Mouse (Mus musculus) forebrain, embryonic 12.5 days (tissue): Measurements from ENCODE around the gene D130043K22Rik. TPM values are rescaled to one million over a fixed set of nuclear protein-coding genes. Genes with fewer than 3 reads are reported as not detected.

Experiments used
- ATAC-seq: fragments of 200-750 bp; cut with Nextera tagmentation; 2 replicates; pipeline ENCODE4 v1.8.0; 2017; ENCODE audit warnings: moderate TSS enrichment; ENCODE audit not compliant: low FRiP score
- H3K27ac ChIP-seq: fragments of 300-500 bp; sonication (generic); 2 replicates; pipeline ENCODE4 v1.5.1; 2016; ENCODE audit warnings: mild to moderate bottlenecking
- H3K27me3 ChIP-seq: fragments of 300-500 bp; sonication (generic); 2 replicates; pipeline ENCODE4 v1.6.1; 2016; ENCODE audit warnings: mild to moderate bottlenecking
- H3K36me3 ChIP-seq: fragments of 300-500 bp; sonication (generic); replicated peaks from 2 replicates; pipeline ENCODE4 v1.6.1; 2016; ENCODE audit warnings: mild to moderate bottlenecking
- H3K4me1 ChIP-seq: fragments of 300-500 bp; sonication (generic); 2 replicates; pipeline ENCODE4 v1.6.1; 2016
- H3K4me2 ChIP-seq: fragments of 300-500 bp; sonication (generic); 2 replicates; pipeline ENCODE4 v1.6.1; 2016; ENCODE audit warnings: mild to moderate bottlenecking, moderate library complexity
- H3K4me3 ChIP-seq: fragments of 300-500 bp; sonication (generic); replicated peaks from 2 replicates; pipeline ENCODE4 v1.5.1; 2016; ENCODE audit warnings: mild to moderate bottlenecking
- H3K9ac ChIP-seq: fragments of 300-500 bp; sonication (generic); 2 replicates; pipeline ENCODE4 v1.6.1; 2016; ENCODE audit warnings: mild to moderate bottlenecking
- H3K9me3 ChIP-seq: fragments of 300-500 bp; sonication (generic); 2 replicates; pipeline ENCODE4 v1.6.1; 2016
- WGBS: fragments of 180-500 bp; shearing (Covaris S2); methylation state at CpG from one replicate; pipeline ENCODE4 v1.1.7; 2016; 5-methylcytosine and 5-hydroxymethylcytosine counted together
- polyA plus RNA-seq: library from polyadenylated mRNA; unstranded; fragments of >200 nt; fragmentation: Nextera tagmentation; extraction: Ambion mirVana; gene quantifications from 2 replicates; pipeline ENCODE4 v1.2.1, GENCODE M21; 2016

Gene D130043K22Rik
- polyA plus RNA-seq, 1 experiment from 2014 or later: 1.1 TPM

GRCm38 (mm10) chr13:24839831-24840230 lies 5.1 kb upstream of the D130043K22Rik start:
- no peak for ATAC-seq
- H3K9ac ChIP-seq: no peak overlapping the region
- H3K36me3 ChIP-seq: peaks cover 28% of the 10 kb centered on the region

GRCm38 (mm10) chr13:24841702-24842101 lies 3.2 kb upstream of the D130043K22Rik start:
- H3K4me3 ChIP-seq: no peak overlapping the region
- no peak overlapping the region for H3K9ac ChIP-seq
- H3K4me2 ChIP-seq: no peak overlapping the region
- H3K4me1 ChIP-seq: peaks cover 12% of the 10 kb centered on the region
- H3K9me3 ChIP-seq: no peaks in the 10 kb centered on the region
- 96% methylated on average over 3 of the region's 3 CpGs for WGBS
- no peaks in the 10 kb centered on the region for H3K27me3 ChIP-seq
- no peak for ATAC-seq
- no peak overlapping the region for H3K27ac ChIP-seq
- H3K36me3 ChIP-seq: peaks cover 26% of the 10 kb centered on the region

More at GRCm38 (mm10) chr13:24839831-24840230, 5.1 kb upstream of the D130043K22Rik start:
- Histone ChIP-seq H3K4me3 (no peak overlapping the region), H3K4me1 (peaks cover 8% of the 10 kb centered on the region), H3K27ac (no peak overlapping the region), H3K9me3 (no peaks in the 10 kb centered on the region), H3K4me2 (no peak overlapping the region), H3K27me3 (no peaks in the 10 kb centered on the region)
- WGBS: 88% methylated on average over 3 of the region's 3 CpGs

- Histone ChIP-seq H3K9me3 (no peaks in the 10 kb centered on the region), H3K4me2 (no peak overlapping the region), H3K36me3 (no peaks in the 10 kb centered on the region), H3K27ac (no peak overlapping the region), H3K4me3 (no peak overlapping the region), H3K27me3 (no peaks in the 10 kb centered on the region), H3K4me1 (peaks cover 9% of the 10 kb centered on the region), H3K9ac (no peak overlapping the region)
- no peak for ATAC-seq
- WGBS: 88% methylated on average over 4 of the region's 4 CpGs
Observed at GRCm38 (mm10) chr13:24849318-24849717, 4.4 kb downstream of the D130043K22Rik start.

GRCm38 (mm10) chr13:24851989-24852388 lies 7.1 kb downstream of the D130043K22Rik start:
- no peaks in the 10 kb centered on the region for H3K36me3 ChIP-seq
- H3K9ac ChIP-seq: no peak overlapping the region
- no peaks in the 10 kb centered on the region for H3K4me1 ChIP-seq
- no peaks in the 10 kb centered on the region for H3K9me3 ChIP-seq
- H3K4me3 ChIP-seq: no peak overlapping the region
- no peak overlapping the region for H3K27ac ChIP-seq
- H3K4me2 ChIP-seq: no peak overlapping the region
- H3K27me3 ChIP-seq: no peaks in the 10 kb centered on the region
- ATAC-seq: no peak
- WGBS: 89% methylated on average over 2 of the region's 2 CpGs

DNA sequence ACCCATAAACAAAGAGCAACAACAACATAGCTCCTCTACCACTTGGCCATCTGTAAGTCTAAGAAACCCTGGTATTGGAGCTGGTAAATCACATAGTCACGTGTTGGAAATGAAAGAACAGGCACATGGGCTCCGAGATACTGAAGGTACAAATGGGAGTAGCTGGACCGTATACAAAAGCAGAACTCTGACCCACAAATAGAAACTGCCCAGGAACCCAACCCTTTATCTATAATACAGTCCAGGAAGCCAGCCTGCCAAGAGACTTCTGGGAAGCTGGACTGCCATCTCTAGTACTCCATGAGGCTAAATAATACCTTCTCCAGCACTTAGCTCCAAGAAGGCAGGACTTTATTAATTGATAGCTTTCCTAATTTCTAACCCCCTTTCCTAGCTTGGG lies 7.6 kb downstream of the D130043K22Rik start:
- H3K4me3 ChIP-seq: no peak overlapping the region
- no peak overlapping the region for H3K9ac ChIP-seq
- no peak overlapping the region for H3K27ac ChIP-seq
- 84% methylated on average over 3 of the region's 3 CpGs for WGBS
- no peaks in the 10 kb centered on the region for H3K27me3 ChIP-seq
- no peaks in the 10 kb centered on the region for H3K9me3 ChIP-seq
- no peak overlapping the region for H3K4me2 ChIP-seq
- no peaks in the 10 kb centered on the region for H3K36me3 ChIP-seq
- H3K4me1 ChIP-seq: no peaks in the 10 kb centered on the region
- no peak for ATAC-seq

DNA sequence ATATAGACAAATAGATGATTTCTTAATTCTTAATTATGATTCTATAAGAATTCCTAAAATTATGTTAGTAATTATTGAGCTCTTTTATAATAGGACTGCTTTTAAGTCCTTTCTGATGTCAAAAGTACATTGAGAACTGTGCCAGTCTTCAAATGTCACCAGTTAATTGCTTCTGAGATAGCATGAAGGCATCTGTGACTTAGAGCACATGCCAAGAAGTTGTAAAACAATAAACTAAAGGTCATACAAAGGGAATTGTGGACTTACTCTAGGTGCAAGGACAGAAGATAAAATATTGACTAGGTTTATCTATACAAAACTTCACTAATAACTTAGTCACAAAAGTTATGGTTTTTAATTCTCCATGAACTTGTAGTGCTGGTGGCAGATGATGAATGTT lies 14.2 kb downstream of the D130043K22Rik start:
- no peak overlapping the region for H3K27ac ChIP-seq
- no peak overlapping the region for H3K4me3 ChIP-seq
- no peak for ATAC-seq
- no peak overlapping the region for H3K9ac ChIP-seq
- no peak overlapping the region for H3K4me2 ChIP-seq
- H3K27me3 ChIP-seq: no peaks in the 10 kb centered on the region
- H3K36me3 ChIP-seq: no peaks in the 10 kb centered on the region
- H3K4me1 ChIP-seq: no peaks in the 10 kb centered on the region
- H3K9me3 ChIP-seq: no peaks in the 10 kb centered on the region

DNA sequence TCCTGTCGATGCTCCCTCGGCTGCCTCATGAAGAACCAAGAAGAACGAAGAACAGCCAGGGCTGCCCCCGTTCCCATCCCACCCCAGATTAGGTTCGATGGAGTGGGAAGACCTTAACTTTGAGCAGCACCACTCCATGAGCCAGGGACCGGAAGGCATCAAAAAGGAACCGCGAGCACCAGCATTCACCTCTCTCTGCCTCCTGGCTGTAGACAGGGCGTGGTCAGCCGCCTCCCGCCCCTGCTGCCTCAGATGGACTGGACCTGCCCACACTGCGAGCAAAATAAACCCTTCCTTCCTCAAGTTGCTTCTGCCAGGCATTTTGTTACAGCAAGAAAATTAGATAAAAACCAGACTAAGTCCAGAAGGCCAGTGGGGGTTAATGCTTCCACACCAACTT lies 16.1 kb downstream of the D130043K22Rik start:
- no peaks in the 10 kb centered on the region for H3K4me1 ChIP-seq
- H3K27me3 ChIP-seq: no peaks in the 10 kb centered on the region
- no peak overlapping the region for H3K4me2 ChIP-seq
- H3K9me3 ChIP-seq: no peaks in the 10 kb centered on the region
- no peak for ATAC-seq
- no peak overlapping the region for H3K27ac ChIP-seq
- 84% methylated on average over 12 of the region's 12 CpGs for WGBS
- H3K4me3 ChIP-seq: no peak overlapping the region
- H3K36me3 ChIP-seq: no peaks in the 10 kb centered on the region
- H3K9ac ChIP-seq: no peak overlapping the region

DNA sequence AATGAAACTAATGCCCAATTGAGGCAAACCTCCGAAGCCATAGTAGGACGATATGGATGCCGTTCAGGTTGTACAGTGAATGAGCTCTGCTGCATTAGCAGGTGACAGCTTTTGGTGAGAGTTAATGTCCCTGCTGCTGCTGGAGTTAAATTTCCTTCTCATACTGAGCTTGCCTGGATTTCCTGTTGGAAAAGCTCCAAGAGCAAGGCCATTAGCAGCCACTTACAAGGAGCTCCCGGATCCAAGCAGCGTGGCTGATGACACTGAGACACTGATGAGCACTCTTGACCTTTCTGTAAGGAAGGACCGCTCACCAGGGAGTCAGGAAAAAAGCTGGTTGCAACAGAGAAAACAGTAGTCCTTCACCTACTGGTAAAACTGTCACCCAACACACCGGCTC lies 17.1 kb downstream of the D130043K22Rik start:
- Histone ChIP-seq H3K4me1 (no peaks in the 10 kb centered on the region), H3K4me3 (no peak overlapping the region), H3K9me3 (no peaks in the 10 kb centered on the region), H3K9ac (no peak overlapping the region), H3K27ac (no peak overlapping the region), H3K36me3 (no peaks in the 10 kb centered on the region), H3K27me3 (no peaks in the 10 kb centered on the region), H3K4me2 (no peak overlapping the region)
- ATAC-seq: no peak
- 85% methylated on average over 7 of the region's 7 CpGs for WGBS

GRCm38 (mm10) chr13:24862520-24862919 lies 17.6 kb downstream of the D130043K22Rik start:
- H3K9me3 ChIP-seq: no peaks in the 10 kb centered on the region
- ATAC-seq: no peak
- 67% methylated on average over 7 of the region's 7 CpGs for WGBS
- H3K36me3 ChIP-seq: no peaks in the 10 kb centered on the region
- H3K4me2 ChIP-seq: no peak overlapping the region
- H3K27me3 ChIP-seq: no peaks in the 10 kb centered on the region
- H3K9ac ChIP-seq: no peak overlapping the region
- no peaks in the 10 kb centered on the region for H3K4me1 ChIP-seq
- no peak overlapping the region for H3K4me3 ChIP-seq
- H3K27ac ChIP-seq: no peak overlapping the region

GRCm38 (mm10) chr13:24866430-24867402 lies 21.8 kb downstream of the D130043K22Rik start:
- WGBS: 82% methylated on average over 9 of the region's 9 CpGs
- no peak for ATAC-seq
- H3K4me1 ChIP-seq: no peaks in the 10 kb centered on the region

DNA sequence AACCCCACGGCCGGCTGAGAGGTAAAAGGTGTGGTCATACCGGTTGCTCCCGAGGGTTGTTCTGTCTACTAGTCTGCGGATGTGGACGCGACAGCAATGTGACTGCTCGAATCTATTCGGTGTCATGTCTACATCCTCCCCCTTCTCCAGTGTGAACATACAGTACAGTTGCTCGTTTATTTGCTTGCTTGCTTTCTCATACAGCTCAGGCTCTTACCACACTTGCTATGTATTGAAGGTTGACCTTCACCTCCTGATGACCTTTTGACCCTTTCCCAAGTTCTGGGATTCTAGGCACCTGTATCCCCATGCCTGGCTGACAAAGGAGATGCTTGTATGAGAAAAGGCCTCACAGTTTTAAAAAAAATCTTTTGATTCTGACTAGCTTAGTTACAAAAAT lies 22.9 kb downstream of the D130043K22Rik start:
- H3K27ac ChIP-seq: no peak overlapping the region
- H3K4me2 ChIP-seq: no peak overlapping the region
- no peaks in the 10 kb centered on the region for H3K9me3 ChIP-seq
- ATAC-seq: no peak
- no peaks in the 10 kb centered on the region for H3K4me1 ChIP-seq
- H3K27me3 ChIP-seq: no peaks in the 10 kb centered on the region
- H3K9ac ChIP-seq: no peak overlapping the region
- 95% methylated on average over 10 of the region's 10 CpGs for WGBS
- H3K4me3 ChIP-seq: no peak overlapping the region
- H3K36me3 ChIP-seq: no peaks in the 10 kb centered on the region

More at GRCm38 (mm10) chr13:24866430-24867402, 21.8 kb downstream of the D130043K22Rik start:
- no peak overlapping the region for H3K27ac ChIP-seq
- no peak overlapping the region for H3K4me3 ChIP-seq
- H3K9ac ChIP-seq: no peak overlapping the region
- no peaks in the 10 kb centered on the region for H3K36me3 ChIP-seq
- no peaks in the 10 kb centered on the region for H3K27me3 ChIP-seq
- no peak overlapping the region for H3K4me2 ChIP-seq
- H3K9me3 ChIP-seq: no peaks in the 10 kb centered on the region

DNA sequence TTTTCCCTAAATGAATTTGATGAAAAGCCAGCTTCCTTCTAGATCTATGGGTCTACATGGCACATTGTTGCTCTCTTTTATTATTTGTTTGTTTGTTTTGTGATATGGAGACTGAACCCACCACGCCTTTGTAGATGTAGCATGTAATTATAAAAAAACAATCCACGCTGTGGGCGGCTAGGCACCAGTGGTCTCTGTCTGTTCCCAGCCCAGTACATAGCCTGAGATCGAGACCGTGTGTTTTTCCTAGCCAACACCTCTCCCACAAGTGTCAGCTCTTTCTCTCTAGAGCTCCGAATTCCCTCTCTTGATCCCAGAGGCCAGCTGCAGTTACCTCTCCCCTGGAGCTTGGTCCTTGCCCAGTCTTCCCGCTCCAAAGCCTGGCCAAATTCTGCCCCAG lies 23.3 kb downstream of the D130043K22Rik start:
- H3K36me3 ChIP-seq: no peaks in the 10 kb centered on the region
- no peak for ATAC-seq
- 88% methylated on average over 7 of the region's 7 CpGs for WGBS

More for the DNA sequence above, 23.3 kb downstream of the D130043K22Rik start:
- Histone ChIP-seq H3K4me2 (no peak overlapping the region), H3K27ac (no peak overlapping the region), H3K9me3 (no peaks in the 10 kb centered on the region), H3K4me3 (no peak overlapping the region), H3K9ac (no peak overlapping the region), H3K27me3 (no peaks in the 10 kb centered on the region), H3K4me1 (no peaks in the 10 kb centered on the region)
